Mouse (Mus musculus) megakaryocyte, adult 5-6 weeks (primary cell): ENCODE data around the gene Npr2. TPM values are rescaled to one million over a fixed set of nuclear protein-coding genes. Genes with fewer than 3 reads are reported as not detected.

Experiments used
- ATAC-seq: 2 replicates; pipeline ENCODE4 v1.8.0; 2016; ENCODE audit warnings: mild to moderate bottlenecking, inconsistent platforms; ENCODE audit not compliant: poor library complexity, severe bottlenecking
- total RNA-seq, 2 experiments: library from RNA; stranded (forward) in 1 of 2; stranded (reverse) in 1 of 2; fragments of 153-499, 151-499 nt in 1 of 2; fragments of 221-1000, 200-1000 nt in 1 of 2; gene quantifications; 2 replicates each; pipeline versions ENCODE4 v1.2.3 to v1.2.4; 2015 to 2017

The Npr2 gene
- total RNA-seq, 2 experiments from 2014 or later = 0.29 to 0.33 TPM

DNA sequence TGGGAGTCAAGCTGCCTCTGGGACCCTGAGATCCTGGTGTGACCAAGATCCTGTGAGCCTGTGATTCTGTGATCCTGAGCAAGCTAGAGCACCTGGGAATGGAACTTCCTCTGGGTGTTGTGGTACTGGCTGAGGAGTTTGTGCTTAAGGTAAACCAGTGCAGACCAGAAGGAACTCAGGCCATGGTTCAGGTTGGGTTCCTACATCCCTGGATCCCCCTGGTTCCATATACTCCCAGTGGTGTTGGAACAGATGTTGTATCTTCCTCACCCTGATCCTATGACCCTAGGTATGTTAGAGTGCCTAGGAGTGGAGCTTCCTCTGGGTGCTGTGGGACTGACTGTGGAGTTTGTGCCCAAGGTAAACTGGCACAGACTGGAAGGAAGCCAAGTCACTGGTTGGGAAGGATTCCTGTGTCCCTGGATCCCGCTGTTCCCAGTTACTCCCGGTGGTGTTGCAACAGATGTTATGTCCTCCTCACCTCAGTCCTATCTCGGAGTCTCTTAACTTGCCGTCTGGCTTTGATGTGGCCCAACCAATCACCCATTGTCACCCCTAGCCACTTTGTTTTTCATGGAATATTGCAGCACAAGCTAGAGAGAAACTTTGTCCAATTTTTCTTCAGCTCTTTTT, 11.5 kb upstream of the Npr2 start:
- no peak for ATAC-seq

DNA sequence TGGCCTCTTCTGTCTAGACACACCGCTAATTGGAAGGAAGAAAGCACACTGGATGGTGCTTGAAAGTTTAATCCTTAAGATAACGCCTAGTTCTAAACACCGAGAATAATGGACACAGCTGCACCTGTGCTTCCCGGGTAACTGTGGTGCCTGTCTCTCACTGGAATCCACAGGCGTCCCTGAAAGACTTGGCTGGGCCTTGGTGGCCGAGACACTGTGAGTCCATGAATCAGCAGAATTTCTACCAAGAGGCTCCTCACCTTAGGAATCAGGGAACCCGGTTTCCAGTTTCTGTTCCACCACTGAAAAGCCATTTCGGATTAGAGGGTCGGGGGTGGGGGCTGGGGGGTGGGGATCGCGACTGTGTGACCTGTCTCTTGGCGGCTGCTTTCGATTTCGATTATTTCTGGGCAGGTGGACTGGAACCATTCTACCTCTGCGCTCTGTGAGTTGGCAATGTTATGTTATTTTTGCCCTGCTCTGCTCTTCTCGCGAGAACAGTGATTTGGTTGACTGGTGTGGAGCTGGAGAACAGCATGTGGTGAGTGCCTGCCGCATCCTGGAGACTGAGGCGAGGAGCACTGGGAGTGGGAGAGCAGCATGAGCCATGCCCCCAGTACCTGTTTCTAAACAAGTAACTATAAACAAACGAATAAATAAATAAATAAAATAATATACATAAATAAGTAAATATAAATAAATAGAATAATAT, 2.5 kb upstream of the Npr2 start:
- no peak for ATAC-seq

DNA sequence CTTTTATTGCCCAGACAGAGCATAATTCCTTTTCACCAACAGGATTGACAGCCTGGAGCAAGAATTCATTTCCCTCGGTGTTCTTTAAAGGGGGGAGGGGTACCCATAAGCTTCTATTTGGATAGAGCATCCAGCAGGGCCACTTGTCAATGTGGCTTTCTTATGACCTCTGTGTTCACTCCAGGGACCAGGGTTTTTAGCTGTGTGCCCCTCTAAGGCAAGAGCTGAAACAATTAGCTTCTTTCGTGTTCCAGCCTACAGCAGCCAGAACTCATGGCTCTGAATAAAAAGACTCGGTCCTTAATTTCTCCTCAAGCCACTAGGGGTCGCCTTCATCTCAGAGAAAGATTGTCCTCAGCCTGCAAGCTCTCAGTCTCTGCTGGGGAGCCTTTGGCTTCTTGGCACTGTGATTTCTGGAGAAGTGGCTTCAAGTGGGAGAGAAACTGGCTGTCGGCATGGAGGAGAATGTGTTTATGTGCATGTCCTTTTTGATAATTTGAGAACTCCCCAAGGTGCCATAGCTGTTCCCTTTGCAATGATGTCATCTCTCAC, 1.6 kb upstream of the Npr2 start:
- peak; percentile 91 for ATAC-seq

DNA sequence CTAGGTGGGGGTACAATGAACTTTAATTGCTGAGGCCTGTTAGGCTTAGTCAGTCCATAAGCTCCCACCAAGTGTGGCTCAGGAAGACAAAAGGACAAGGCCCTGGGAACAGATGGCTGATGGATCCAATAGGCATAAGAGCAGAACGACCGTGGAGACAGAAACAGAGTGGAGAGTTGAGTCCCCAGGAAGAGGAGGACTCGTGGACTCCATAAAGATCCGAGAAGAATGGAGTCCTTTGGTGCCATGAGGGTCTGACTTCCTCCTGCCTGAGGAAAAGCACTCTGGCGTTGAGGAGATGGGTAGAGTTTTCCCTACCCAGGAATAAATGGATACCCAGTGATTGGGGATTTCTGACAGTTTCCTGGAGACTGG, 1.1 kb upstream of the Npr2 start:
- ATAC-seq = no peak; the same call in 1 of the 2 replicates

DNA sequence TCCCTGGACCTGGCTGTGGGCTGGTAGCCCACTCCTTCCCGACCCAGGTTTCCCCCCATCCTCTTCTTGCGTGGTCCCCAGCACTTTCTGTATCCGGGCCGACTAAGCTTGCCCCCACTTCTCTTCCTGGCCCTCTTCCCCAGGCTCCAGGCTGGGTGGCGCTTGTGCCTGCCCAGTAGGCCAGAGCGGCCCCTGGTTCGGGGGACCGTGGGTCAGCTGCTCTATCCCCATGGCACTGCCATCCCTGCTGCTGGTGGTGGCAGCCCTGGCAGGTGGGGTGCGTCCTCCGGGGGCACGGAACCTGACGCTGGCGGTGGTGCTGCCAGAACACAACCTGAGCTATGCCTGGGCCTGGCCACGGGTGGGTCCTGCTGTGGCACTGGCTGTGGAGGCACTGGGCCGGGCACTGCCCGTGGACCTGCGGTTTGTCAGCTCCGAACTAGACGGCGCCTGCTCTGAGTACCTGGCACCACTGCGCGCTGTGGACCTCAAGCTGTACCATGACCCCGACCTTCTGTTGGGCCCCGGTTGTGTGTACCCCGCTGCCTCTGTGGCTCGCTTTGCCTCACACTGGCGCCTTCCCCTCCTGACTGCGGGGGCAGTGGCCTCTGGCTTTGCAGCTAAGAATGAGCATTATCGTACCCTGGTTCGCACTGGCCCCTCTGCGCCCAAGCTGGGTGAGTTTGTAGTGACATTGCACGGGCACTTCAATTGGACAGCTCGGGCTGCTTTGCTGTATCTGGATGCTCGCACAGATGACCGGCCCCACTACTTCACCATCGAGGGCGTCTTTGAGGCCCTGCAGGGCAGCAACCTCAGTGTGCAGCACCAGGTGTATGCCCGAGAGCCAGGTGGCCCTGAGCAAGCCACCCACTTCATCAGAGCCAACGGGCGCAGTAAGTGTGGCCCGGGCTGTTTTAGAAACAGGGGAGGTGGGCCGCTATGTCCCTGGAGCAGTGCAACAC, 503 bp downstream of the Npr2 start:
- no peak for ATAC-seq

DNA sequence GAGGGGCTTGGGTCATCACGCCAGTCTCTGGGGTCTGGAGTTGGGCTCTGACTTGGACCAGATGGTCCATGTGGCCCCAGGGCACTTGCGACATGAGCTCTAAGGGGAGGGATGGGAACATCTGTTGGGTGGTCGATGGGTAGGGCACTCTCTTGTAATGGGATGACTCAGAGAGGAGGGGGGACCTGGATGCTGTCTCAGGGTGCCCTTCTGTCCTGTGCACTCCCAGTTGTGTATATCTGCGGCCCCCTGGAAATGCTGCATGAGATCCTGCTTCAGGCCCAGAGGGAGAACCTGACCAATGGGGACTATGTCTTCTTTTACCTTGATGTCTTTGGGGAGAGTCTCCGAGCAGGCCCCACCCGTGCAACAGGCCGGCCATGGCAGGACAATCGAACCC, 1.6 kb downstream of the Npr2 start:
- no peak for ATAC-seq

DNA sequence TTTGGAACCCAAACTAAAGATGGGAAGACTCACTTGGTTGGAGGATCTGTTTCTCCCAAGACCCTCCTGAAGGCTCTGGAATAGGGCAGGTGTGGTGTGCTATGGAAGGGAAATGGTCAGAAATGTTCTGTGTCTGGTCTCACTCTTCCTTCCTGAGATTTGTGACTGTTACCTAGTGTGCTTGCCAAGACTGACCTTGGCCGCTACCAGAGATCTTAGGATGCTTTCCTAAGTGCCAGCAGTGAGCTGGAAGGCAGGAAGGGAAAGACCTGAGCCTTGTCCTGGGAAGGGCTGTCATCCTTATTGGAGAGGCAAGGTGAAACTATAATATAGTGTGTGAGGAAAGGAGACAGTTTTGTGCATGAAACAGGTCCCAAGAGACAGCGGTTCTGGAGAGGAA, 2.0 kb downstream of the Npr2 start:
- ATAC-seq = no peak

DNA sequence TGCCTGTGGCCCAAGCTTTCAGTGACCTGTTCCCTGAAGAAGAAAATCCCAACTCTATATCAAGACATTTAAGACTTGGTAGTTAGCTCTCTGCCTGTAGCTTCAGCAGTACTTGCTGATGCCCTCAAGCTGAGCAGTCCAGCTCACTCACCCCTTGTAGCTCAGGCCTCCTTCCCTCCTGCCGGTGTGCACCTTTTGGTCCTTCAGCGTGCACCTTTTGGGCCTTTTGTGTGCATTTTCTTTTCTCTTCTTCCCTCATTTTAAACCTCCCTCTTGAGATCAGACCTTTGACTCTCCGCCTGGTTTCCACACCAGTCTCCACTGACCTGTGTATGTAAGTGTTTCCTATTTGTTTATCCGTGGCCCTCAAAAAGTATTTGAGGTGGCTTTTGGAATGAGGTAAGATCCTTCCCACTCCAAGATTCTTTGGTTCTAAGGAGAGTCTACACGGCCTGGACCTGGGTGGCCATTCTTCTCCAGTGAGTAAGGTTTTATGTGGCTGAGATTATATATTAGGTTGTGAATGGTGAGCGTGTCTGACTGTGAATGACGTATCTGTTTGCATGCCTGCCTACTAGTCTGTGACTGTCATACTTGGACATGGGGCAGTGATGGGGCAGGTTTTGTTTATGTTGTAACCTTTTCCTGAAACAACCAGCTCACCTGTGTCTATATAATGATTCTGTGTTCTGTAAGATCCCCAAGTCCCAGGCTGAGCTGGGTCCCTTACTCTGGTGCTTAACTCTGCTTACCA, 3.1 kb downstream of the Npr2 start:
- no peak for ATAC-seq

DNA sequence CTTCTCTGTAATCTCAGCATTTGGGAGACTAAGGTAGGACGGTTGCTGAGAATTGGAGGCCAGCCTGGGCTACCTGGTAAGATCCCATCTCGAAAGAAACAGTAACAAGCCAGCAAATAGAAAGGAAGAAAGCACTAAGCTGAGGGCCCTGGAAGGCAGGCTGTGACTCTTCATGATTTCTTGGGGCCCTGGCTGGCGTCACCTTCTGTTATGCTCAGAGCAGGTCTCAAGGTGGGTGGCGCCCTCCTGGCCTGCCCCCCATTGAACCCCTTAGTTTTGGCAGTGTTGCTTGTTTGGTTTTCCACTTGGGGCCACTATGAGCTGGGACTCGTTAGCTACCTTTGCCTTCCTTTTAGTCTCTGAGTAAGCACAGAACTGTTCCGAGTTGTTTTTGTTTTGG, 5.0 kb downstream of the Npr2 start:
- no peak for ATAC-seq

DNA sequence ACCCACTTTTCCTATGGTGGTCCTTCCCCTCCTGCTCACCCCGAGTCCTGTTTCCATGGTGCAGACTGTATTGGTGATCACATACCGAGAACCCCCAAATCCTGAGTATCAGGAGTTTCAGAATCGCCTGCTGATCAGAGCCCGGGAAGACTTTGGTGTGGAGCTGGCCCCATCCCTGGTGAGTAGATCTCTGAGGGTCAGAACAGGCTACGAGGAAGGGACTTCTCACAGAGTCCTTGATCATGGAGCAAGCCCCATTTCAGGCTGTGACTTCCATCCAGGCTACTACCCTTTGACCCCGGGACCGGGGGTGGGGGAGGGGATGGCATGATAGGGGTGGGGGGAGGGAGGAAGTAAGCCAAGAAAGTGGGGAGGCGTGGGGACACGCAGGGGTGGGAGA, 8.3 kb downstream of the Npr2 start:
- no peak for ATAC-seq

DNA sequence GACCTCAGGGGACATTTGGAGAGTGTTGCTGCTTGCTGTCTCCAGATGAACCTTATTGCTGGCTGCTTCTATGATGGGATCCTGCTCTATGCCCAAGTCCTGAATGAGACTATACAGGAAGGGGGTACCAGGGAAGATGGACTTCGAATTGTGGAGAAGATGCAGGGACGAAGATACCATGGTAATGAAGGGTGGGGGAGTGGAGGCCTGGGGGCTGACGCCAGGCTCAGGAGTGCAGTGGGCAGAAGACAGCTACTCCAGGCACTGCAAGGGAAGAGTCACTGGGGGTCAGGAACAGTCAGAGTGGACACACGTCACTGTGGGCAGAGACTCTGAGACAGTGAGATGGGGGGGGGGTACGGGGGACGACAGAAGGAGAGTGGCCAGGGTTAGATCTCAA, 8.8 kb downstream of the Npr2 start:
- no peak for ATAC-seq

DNA sequence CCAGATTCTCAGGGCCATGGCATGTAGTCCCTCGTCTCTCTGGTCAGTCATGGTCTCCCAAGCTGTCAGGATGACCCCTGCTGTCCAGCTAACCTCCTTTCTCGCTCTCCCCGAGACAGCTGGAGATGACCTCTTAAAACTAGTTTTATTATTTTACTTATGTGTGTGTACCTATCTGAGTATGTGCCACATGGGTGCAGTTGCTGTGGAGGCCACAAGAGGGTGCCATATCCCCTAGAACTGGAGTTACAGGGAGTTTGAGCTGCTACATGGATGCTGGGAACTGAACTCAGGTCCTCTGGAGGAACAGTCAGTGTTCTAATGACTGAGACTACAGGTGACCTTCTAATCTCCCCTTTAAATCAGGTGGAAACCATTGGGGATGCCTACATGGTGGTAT, 18.0 kb downstream of the Npr2 start:
- ATAC-seq = no peak

DNA sequence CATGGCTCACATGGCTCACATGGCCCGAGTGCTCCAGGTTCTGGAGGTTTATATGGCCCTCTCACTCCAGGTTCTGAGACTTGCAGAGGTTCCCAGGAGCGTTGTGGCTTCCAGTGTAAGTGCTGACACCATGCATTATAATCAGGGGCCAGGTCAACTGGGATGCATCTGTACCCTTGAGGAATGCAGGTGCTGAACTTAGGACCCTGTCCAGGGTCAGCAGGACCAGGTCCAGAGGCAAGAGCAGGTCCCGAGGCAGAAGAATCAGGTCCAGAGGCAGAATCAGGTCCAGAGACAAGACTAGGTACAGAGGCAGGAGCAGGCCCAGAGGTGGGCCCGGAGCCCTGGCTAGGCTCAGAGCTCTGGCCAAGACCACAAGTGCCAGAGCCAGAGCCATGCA, 21.0 kb downstream of the Npr2 start:
- ATAC-seq = no peak

DNA sequence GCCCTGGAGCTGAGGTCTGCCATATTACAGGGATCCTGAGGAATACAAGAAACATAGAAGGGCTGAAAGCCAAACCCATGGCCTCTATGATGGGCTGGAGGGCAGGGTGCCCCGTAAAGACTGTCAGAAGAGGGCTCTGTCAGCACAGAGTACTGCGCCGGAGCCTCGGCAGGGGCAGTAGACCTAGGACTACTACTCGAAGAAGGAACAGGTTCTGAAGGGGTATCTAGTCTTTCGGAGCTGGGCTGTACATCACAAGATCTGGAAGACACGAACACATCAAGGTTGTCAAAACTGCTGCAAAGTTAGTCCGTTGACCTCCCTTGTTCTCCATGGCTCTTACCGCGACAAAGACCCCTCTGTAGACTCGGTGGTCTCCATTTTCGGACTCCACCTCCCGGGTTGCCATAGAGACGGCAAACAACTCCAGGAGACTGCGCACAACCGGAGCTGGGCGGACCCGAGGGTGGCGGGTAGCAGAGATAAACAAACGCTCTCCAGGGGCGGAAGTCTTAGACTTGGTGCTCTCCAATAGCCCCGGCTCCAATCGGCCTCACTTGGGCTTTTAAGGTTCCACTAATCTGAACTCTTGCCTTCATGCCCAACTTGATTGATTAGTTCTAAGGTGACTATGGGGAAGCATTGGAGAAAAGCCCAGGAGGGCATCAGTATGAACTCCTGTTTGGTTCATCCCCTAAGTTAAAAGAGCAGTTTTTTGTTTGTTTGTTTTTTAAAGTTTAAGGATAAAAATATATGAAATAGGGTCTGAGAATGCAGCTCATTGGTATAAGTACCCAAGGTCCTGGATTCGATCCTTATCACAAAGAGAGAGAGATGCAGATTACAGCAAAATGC, 21.7 kb downstream of the Npr2 start, which contains the start of gene Spag8:
Gene Spag8 (minus strand): TSS at position 434 of the 855 bp plus-strand sequence.
- no peak for ATAC-seq

DNA sequence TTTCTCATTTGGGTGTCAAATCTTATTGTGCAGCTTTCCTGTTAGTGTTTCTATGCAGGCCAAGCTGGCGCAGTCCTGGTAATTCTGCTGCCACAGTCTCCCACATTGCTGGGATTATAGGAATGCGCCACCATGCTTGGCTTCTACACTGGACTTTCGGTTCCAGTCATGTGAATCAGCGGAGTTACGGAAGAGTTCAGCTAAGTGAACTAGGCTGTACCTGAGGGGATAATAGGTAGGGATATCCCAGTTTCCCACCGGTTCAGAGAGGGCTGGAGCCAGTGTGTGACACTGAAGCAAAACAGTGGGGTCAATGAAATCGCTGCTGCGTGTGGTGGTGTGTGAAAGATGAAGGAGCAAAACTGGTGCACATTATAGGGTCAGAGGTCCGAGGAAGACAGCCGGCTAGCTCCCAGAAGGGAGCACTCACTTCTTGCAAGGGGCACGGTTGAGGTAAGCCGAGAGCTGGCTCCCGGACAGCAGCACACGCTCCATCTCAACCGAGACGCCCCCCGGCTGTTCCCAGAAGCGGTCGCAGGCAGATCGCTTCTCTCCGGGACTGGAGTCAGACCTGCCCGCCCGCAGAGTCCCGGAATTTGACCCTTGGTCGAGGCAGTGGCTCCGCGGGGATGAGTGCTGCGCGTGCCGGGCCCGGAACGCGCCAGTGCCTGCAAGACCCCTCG, 24.1 kb downstream of the Npr2 start:
- no peak for ATAC-seq

DNA sequence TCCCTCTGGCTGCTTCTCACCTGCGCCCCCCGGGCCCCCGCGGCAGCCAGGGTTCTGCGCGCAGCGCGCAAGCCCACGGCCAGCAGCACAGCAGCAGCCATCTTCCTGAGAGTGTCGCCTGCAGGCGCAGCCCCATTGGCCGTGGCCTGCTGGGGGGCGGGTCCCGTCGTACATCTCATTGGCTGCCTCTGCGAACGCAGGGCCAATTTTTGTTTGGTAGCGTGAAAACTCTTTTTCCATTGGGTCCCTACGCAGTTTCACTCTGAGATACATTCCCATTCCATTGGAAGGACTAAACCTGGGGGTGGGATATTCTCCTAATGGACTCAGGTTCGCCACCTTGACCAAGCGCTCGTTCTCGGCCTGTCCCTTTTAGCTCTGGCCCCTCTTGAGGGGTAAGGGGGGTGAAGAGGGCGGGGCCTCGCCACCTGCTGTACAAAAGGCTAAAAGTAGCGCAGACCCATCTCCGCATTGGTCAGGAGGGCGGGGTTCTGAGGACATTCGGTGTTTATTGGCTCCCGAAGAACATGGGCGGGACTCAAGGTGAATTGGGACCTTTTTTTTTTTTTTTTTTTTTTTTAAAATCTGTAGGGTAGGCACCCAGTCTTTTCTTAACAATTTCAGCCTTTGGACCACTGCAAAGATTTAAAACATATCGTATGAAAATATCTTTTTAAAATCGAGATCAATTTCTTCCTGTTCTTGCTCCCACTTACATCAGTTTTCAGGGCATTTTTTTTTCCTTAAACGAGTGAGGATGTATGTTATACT, 24.8 kb downstream of the Npr2 start, which contains the start of gene Hint2:
Gene Hint2 (minus strand): TSS at position 128 of the 771 bp plus-strand sequence.
- ATAC-seq = peak; percentile 96

DNA sequence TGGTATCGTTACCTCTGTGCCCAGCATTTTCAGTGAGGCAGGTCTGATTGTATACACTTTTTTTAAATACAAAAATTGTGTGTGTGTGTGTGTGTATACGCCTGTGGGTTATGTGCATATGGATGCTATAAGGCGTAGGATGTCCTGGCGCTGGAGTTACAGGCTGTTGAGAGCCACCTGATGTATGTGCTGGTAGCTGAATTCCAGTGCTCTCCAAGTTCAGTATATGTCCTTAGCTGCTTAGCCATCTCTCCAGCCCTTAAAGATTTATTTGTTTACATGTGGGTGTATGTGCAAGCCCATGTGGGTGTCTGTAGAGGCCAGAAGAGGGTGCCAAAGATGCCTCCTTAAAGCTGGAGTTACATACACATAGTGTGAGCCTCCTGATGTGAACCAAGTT, 25.4 kb downstream of the Npr2 start:
- no peak for ATAC-seq

DNA sequence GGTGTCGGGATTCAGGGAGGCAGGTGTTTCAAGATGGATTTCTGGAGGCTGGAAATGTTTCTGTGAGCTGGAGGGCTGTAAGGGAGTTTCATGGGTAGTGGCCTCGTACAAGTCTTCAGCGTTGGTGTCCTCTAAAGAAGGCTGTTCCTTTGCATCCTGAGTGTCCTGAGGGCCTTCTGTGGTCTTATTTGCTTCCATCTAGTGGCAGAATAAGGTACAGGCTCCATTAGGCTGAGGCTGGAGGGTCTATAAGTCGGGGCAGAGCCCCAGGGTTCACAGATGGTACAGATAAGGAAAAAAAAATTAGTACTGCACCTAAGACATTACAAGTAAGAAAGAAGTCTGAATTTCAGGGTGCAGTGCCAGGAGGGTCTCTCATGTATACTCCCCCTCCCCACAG, 34.7 kb downstream of the Npr2 start:
- ATAC-seq = no peak
